Mouse (Mus musculus) kidney, adult 18-20 months (tissue): ENCODE measurements around the gene Plvap.
"Not testable (repeated sequence)": the region's sequence is repeated elsewhere in the genome, so short reads cannot be mapped to it uniquely, and the experiment has no call there.

Experiments
- DNase-seq: peaks from one replicate; pipeline ENCODE4 v3.0.0; 2021

The Plvap gene

GRCm38 (mm10) chr8:71511644-71512043, at the start of gene Plvap:
Gene Plvap (minus strand): TSS chr8:71511752.
- peak; percentile 51 for DNase-seq

GRCm38 (mm10) chr8:71560765-71561164, 49.2 kb upstream of the Plvap start:
- DNase-seq = no peak

GRCm38 (mm10) chr8:71560071-71560470, 48.5 kb upstream of the Plvap start:
- no peak for DNase-seq

GRCm38 (mm10) chr8:71558958-71559690, 47.6 kb upstream of the Plvap start:
- DNase-seq = peak; percentile 83

DNA sequence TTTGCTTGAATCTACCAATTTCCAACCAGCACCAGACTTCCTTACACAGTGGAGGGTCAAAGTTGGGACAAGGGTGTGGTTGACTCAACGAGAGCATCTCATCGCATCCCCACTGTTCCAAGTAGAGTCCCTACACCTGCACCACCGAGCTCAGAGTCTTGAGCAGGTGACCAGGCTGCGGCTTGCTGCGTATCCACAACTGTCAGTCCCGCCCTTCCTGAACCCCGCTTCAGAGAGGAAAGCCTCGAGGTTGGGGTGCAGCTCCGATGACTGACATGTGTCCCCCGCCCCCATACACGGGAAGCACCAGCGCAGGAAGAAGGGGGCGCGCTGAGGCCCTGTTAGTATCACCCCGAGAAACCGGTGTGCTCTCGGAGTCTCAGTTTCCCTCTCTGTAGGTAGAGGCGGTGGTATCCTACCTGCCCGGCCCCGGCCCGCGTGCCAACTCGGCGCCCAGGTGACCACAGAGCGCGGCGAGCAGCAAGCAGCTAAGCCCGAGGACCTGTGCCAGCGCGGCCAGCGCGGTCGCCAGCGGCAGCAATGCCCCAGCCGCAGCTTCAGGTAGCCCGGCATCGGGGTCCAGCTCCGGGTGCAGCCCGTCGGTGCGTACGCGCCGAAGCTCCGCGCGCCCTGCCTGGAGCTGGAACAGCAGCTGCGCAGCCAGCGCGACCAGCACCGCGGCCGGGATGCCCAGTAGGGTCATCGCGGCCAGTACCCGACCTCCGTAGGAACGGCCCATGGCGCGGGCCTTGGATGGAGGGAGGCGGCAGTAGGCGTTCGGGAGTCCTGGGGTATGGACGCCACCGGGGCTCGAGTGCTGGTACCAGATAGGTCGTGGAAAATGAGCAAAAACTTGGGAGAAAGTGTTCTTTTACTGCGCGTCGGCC, 46.8 kb upstream of the Plvap start, which contains the start of gene Tmem221:
Tmem221 (minus strand) TSS at position 801 of the 887 bp plus-strand sequence.
- DNase-seq = no peak

- no peak for DNase-seq
Measured at GRCm38 (mm10) chr8:71554644-71555043, 43.1 kb upstream of the Plvap start.

GRCm38 (mm10) chr8:71554001-71554400, 42.4 kb upstream of the Plvap start:
- DNase-seq = no peak

DNA sequence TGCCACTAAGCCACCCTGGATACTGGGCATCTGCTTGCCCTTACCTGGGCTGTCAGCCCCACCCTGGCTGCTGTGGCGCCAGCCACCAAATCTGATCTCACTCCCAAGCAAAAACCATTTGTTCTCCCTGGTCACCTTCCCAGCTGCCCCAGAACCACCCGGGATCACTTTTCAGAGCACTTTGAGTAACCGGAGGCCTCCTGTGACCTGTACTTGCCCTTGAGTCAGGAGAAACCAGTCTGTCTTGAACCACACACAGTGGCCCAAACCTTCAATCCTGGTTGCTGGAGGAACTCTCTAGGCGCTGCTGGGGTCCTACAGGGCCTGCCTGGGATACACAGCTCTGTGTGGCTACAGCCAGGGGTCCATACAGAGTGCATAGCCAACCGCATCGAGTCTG, 41.2 kb upstream of the Plvap start:
- no peak for DNase-seq

DNA sequence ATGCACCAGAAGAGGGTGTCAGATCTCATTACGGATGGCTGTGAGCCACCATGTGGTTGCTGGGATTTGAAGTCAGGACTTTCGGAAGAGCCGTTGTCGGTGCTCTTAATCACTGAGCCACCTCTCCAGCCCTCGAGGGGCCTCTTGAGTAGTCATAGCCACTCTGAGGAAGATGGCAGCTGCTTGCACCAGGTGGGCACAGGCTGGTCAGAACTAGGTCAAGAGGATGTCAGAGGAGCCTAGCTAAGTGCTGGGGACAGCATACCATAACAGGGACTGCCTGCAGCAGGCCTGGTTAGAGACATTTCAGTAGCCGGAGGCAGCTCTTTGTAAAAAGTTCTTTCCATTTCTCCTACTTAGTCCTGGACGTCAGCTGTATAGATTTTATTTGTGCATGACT, 39.2 kb upstream of the Plvap start:
- no peak for DNase-seq

GRCm38 (mm10) chr8:71547590-71547989, 36.0 kb upstream of the Plvap start:
- DNase-seq = no peak

GRCm38 (mm10) chr8:71545053-71545452, 33.5 kb upstream of the Plvap start:
- DNase-seq = no peak

GRCm38 (mm10) chr8:71543755-71544154, 32.2 kb upstream of the Plvap start:
- DNase-seq = no peak

- peak; percentile 95 for DNase-seq
Measured at GRCm38 (mm10) chr8:71542632-71543343, 31.2 kb upstream of the Plvap start, which contains the start of gene Mvb12a. Gene Mvb12a (plus strand): TSS chr8:71542922.

DNA sequence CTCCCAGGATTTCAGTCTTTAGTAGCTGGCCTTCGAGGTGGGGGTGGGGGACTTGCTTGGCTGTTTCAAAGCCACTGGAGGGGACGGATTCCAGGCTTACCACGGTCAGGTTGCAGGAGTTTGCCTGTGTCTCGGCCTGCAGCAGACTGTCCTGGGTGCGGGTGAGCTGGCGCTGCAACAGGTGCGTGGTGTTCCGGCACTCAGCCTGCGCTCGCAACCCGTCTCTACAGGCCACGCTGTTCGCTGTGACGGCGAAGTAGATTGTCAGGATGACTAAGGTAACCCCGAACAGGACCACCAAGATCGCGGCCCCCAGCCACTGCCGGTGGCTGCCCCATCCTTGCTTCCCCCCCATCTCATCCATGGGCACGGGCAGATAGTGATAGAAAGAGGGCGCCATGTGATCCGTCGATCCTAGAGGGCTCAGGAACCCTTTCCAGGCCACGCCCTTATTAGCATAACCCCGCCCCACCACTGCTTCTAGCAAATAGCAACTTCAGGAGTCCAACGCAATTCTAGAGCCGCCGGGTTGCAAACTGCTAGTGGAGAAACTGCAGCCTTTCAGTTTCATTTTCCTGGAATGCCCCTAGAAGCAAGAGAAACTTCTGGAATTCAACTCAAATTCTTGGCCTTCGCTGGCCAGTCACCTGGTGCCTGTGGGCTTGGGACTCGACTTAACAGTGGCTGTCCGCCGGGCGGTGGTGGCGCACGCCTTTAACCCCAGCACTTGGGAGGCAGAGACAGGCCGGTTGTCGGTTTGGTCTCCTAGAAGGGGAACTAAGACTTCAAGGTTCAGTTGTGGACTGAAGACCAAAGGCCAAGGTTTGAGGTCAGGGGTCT, 25.7 kb upstream of the Plvap start, which contains the start of gene Bst2:
Bst2 (minus strand) TSS at position 429 of the 840 bp plus-strand sequence.
- DNase-seq = peak; percentile 92

DNA sequence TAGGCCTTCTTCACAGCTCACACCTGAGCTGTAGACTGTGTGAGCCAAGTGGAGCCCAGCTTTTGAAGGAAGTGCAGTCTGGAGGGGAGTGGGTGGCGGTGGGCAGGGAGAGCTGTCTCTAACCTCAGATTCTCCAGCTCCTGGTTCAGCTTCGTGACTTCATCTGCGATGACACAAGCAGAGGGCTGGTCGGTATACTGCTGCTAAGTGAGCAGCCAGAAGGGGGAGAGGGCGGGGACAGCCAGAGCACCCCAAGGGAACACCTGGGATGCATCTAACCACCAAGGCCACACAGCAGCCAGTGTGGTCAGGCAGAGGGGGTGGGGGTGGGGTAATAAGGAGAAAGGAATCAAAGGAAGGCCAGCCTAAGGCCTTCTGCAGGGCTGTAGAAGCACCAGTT, 24.1 kb upstream of the Plvap start:
- no peak for DNase-seq

DNA sequence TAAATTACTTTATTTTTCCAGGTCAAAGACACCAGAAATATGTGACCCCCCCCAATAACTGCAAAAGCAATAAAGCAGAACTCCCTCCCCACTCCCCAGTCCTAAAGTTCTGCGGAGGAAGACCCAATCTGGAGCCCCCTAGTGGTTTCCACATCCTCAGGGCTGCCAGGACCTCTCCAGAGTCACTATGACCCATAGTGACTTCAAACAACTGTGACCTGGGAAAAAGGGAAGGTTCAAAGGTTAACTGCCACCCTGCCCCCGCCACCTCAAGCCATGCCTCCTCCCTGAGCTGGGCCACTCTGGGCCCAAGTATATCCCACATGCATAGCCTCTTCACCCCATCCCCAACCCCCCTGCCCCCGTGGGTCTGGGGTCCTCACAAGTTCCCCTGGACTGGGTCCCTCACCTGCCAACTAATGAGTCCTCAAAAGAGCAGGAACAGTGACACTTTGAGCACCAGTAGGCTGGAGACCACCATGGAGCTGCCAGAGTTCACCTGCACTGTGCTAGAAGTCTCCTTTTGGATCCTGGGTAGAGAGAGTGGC, 22.8 kb upstream of the Plvap start:
- no peak for DNase-seq

DNA sequence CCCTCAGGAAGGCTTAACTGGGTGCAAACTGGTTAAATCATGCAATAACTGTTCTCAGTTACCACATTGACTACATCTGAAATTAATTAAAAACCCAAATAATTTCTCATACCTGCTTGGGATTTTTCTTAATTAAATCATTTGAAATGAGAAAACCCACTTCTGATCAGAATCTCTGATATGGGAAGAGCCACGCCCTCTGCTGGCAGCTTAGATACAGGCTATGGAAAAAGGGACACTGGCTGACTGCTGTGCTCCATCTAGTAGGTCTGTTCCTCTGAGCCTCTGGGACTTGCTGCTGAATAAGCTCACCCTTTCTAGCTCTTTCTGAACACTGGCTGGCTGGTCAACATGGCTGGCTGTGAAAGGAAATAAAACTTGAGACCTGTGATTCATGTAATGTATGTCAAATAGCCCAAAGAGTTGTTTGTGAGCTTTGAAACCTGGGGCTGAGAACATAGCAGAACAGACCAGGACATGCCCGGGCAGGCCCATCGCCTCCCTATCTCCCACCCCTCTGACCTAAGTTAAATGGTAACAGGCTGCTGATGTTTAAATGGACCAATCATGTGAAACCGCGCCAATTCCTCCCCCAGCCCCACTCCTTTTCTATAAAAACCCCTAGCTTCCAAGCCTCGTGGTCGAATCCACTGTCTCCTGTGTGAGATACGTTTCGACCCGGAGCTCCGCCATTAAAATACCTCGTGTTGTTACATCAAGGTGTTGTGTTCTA, 19.3 kb upstream of the Plvap start:
- DNase-seq = not testable (repeated sequence)

- peak; percentile 42 for DNase-seq
Measured at GRCm38 (mm10) chr8:71528362-71529073, 17.0 kb upstream of the Plvap start.

GRCm38 (mm10) chr8:71527162-71527870, 15.8 kb upstream of the Plvap start:
- no peak for DNase-seq

DNA sequence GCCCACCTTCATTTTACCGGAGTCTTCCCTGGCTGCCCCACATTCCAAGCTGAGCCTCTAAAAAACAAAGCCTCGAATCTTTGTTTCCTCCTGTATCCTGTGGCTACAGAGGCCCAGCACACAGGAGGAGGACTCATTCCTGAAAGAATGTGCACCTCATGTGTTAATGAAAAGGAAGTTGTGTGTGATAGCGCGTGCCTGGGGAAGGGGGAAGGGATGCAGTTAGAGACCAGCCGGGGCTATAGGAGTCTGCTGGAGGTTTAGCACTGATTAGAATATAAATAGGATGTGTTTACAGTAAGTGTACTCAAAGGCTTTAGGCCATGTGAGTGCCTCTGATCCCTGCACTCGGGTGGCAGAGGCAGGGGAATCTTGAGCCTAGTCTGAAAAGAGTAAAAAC, 14.7 kb upstream of the Plvap start:
- no peak for DNase-seq
